Mouse (Mus musculus): ENCODE measurements at regions not wholly inside any gene's neighbourhood (a gene's known extent, or its start where the extent isn't known, plus 50 kb on each side); places are given as distances from the start of the nearest gene placed in this dataset.

GRCm38 (mm10) chr11:71698836-71699235, 50.9 kb upstream of the Wscd1 start:
- TF ChIP-seq CTCF (IDR thresholded peaks at IDR 0.05; ENCODE audit: low read depth, low read length) (no peak), GATA2 (IDR thresholded peaks at IDR 0.05; ENCODE audit: borderline replicate concordance, low read depth, low read length) (no peak), POLR2AphosphoS5 (IDR thresholded peaks at IDR 0.05; ENCODE audit: insufficient replicate concordance, low read depth, low read length) (no peak)
